Mouse (Mus musculus) intestine, embryonic 14.5 days (tissue): ENCODE data around the gene Ccr5. TPM values are rescaled to one million over a fixed set of nuclear protein-coding genes. Genes with fewer than 3 reads are reported as not detected.

Experiments
- ATAC-seq: fragments of 200-750 bp; cut with Nextera tagmentation; replicated peaks from 2 replicates; pipeline ENCODE4 v1.8.0; 2017; ENCODE audit warnings: low read depth, moderate number of reproducible peaks, moderate TSS enrichment, moderate library complexity; ENCODE audit not compliant: low FRiP score, low TSS enrichment
- DNase-seq: peaks from one replicate; pipeline ENCODE4 v3.0.0-alpha.2; 2018; ENCODE audit warnings: low spot score
- H3K27ac ChIP-seq: fragments of 300-500 bp; sonication (generic); 2 replicates; pipeline ENCODE4 v1.5.1; 2014; ENCODE audit warnings: low read depth, mild to moderate bottlenecking, control low read depth
- H3K27me3 ChIP-seq: fragments of 300-500 bp; sonication (generic); replicated peaks from 2 replicates; pipeline ENCODE4 v1.6.1; 2014; ENCODE audit warnings: low read length, control low read depth; ENCODE audit not compliant: control insufficient read depth, insufficient read depth
- H3K36me3 ChIP-seq: fragments of 300-500 bp; sonication (generic); 2 replicates; pipeline ENCODE4 v1.6.1; 2014; ENCODE audit warnings: low read length, control low read depth; ENCODE audit not compliant: control insufficient read depth, insufficient read depth
- H3K4me1 ChIP-seq: fragments of 300-500 bp; sonication (generic); replicated peaks from 2 replicates; pipeline ENCODE4 v1.6.1; 2014; ENCODE audit warnings: low read length, control low read depth, mixed read lengths; ENCODE audit not compliant: control insufficient read depth, insufficient read depth
- H3K4me2 ChIP-seq: fragments of 300-500 bp; sonication (generic); 2 replicates; pipeline ENCODE4 v1.6.1; 2014; ENCODE audit warnings: low read length
- H3K4me3 ChIP-seq: fragments of 300-500 bp; sonication (generic); 2 replicates; pipeline ENCODE4 v1.5.1; 2014; ENCODE audit warnings: low read depth, low read length, control low read depth, mixed read lengths
- H3K9ac ChIP-seq: fragments of 300-500 bp; sonication (generic); 2 replicates; pipeline ENCODE4 v1.6.1; 2014; ENCODE audit warnings: mild to moderate bottlenecking, low read length
- H3K9me3 ChIP-seq: fragments of 300-500 bp; sonication (generic); 2 replicates; pipeline ENCODE4 v1.6.1; 2016; ENCODE audit warnings: low read length, control low read depth; ENCODE audit not compliant: control insufficient read depth
- WGBS: fragments of 180-500 bp; shearing (Covaris S2); extraction: QIAGEN DNeasy Blood & Tissue Kit; methylation state at CpG from one replicate; pipeline ENCODE4 v1.1.7; 2014; 5-methylcytosine and 5-hydroxymethylcytosine counted together
- polyA plus RNA-seq: library from polyadenylated mRNA; unstranded; fragments of >200 nt; fragmentation: Nextera tagmentation; extraction: Ambion mirVana; gene quantifications from 2 replicates; pipeline ENCODE4 v1.2.1, GENCODE M21; 2014

The Ccr5 gene
- polyA plus RNA-seq, 1 experiment from 2014 or later, result 1.7 TPM

DNA sequence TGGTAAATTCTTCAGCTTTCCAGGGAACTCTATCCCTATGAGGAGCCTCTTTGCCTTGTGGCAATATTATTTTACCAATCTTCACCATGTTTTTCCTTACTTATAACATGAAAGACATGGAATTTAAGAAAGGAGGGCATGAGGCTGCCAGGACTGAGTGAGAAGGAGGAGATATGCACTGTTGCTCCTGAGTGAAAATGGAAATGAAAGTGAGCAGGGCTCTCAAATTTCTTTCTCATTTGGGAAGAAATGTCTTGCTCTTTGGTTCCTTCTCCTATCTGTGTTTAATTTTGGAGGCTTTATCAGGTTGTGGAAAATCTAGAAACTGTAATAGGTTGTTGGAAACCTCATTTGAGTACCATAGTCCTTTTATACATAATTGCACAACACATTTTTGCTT is 14.1 kb upstream of the Ccr5 start:
- H3K27ac ChIP-seq, result no peak overlapping the region
- no peaks in the 10 kb centered on the region for H3K4me1 ChIP-seq
- no peaks in the 10 kb centered on the region for H3K36me3 ChIP-seq
- no peak for ATAC-seq
- H3K27me3 ChIP-seq, result no peaks in the 10 kb centered on the region
- H3K4me3 ChIP-seq, result no peak overlapping the region
- H3K9me3 ChIP-seq, result no peaks in the 10 kb centered on the region
- DNase-seq, result no peak
- H3K4me2 ChIP-seq, result no peak overlapping the region
- H3K9ac ChIP-seq, result no peak overlapping the region

- no peaks in the 10 kb centered on the region for H3K27me3 ChIP-seq
- no peaks in the 10 kb centered on the region for H3K9me3 ChIP-seq
- H3K4me3 ChIP-seq, result no peak overlapping the region
- no peaks in the 10 kb centered on the region for H3K4me1 ChIP-seq
- no peak overlapping the region for H3K9ac ChIP-seq
- H3K4me2 ChIP-seq, result no peak overlapping the region
- ATAC-seq (no peak), DNase-seq (no peak)
- H3K36me3 ChIP-seq, result no peaks in the 10 kb centered on the region
- H3K27ac ChIP-seq, result no peak overlapping the region
- WGBS, result 68% methylated on average over 2 of the region's 2 CpGs
Measured at GRCm38 (mm10) chr9:124108356-124109127, 12.8 kb upstream of the Ccr5 start.

GRCm38 (mm10) chr9:124111997-124112396 is 9.3 kb upstream of the Ccr5 start:
- H3K9ac ChIP-seq, result no peak overlapping the region
- DNase-seq (no peak), ATAC-seq (no peak)
- no peaks in the 10 kb centered on the region for H3K9me3 ChIP-seq
- no peak overlapping the region for H3K27ac ChIP-seq
- H3K27me3 ChIP-seq, result no peaks in the 10 kb centered on the region
- H3K4me2 ChIP-seq, result no peak overlapping the region
- H3K36me3 ChIP-seq, result no peaks in the 10 kb centered on the region
- H3K4me3 ChIP-seq, result no peak overlapping the region
- no peaks in the 10 kb centered on the region for H3K4me1 ChIP-seq
- 96% methylated on average over 1 of the region's 1 CpGs for WGBS

DNA sequence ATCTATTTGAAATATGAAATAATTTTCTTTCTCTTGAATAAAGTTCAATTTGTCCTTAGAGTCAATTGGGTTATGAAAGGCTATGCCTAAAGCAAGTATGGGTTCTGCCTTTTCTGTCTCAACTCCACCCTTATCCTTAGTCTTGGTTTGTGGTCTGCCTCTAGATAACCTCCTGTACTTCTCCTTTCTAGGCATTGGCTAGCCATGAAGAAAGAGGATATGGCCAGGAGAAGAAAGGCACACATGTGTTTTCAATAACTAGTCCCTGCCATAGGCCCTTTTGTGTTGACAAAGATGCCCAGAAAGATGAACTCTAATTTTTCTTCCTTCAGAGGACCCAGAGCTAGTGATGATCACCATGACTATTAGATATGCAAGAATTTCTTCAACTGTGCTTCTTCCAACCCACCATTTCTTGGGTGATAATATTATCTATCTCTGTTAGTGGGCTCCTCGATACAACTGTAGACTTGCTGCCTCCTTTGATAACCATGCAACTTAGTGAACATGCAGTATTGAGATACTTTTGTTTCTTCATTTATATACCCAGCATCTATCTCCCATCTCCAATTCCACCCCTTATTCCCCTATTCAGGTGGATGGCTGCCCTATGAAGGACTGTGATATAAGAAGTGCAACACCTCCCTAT is 8.6 kb upstream of the Ccr5 start:
- Histone ChIP-seq H3K9ac (no peak overlapping the region), H3K4me1 (no peaks in the 10 kb centered on the region), H3K4me2 (no peak overlapping the region), H3K4me3 (no peak overlapping the region), H3K9me3 (no peaks in the 10 kb centered on the region), H3K27ac (no peak overlapping the region), H3K36me3 (no peaks in the 10 kb centered on the region), H3K27me3 (no peaks in the 10 kb centered on the region)
- ATAC-seq (no peak), DNase-seq (no peak)
- WGBS, result 96% methylated on average over 1 of the region's 1 CpGs

DNA sequence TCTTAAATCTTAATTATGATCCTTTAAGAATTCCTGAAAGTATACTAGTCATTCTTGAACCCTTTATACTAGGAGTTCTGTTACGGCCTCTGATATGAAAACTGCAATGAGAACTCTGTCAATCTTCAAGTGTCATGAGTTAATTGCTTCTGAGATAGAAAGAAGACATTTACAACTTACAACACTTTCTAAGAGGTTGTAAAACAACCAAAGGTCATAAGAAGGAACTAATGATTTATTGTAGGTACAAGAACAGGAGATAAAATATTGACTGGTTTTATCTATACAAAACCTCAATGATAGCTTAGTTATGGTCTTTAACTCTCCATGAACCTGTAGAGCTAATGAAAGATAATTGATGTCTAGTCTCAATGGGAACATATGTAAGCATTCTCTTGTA is 7.6 kb upstream of the Ccr5 start:
- no peaks in the 10 kb centered on the region for H3K36me3 ChIP-seq
- DNase-seq, result no peak
- WGBS, result 35% methylated on average over 1 of the region's 1 CpGs
- no peaks in the 10 kb centered on the region for H3K4me1 ChIP-seq
- no peaks in the 10 kb centered on the region for H3K27me3 ChIP-seq
- no peak overlapping the region for H3K4me2 ChIP-seq
- no peak overlapping the region for H3K9ac ChIP-seq
- no peak overlapping the region for H3K27ac ChIP-seq
- H3K9me3 ChIP-seq, result no peaks in the 10 kb centered on the region
- no peak; the same call in 1 of the 2 replicates for ATAC-seq
- H3K4me3 ChIP-seq, result no peak overlapping the region

- Histone ChIP-seq H3K27ac (no peak overlapping the region), H3K9ac (no peak overlapping the region), H3K4me1 (no peaks in the 10 kb centered on the region), H3K36me3 (no peaks in the 10 kb centered on the region), H3K27me3 (no peaks in the 10 kb centered on the region), H3K9me3 (no peaks in the 10 kb centered on the region), H3K4me2 (no peak overlapping the region), H3K4me3 (no peak overlapping the region)
- ATAC-seq (no peak), DNase-seq (no peak)
- 88% methylated on average over 1 of the region's 1 CpGs for WGBS
Measured at GRCm38 (mm10) chr9:124118489-124118888, 2.9 kb upstream of the Ccr5 start.

DNA sequence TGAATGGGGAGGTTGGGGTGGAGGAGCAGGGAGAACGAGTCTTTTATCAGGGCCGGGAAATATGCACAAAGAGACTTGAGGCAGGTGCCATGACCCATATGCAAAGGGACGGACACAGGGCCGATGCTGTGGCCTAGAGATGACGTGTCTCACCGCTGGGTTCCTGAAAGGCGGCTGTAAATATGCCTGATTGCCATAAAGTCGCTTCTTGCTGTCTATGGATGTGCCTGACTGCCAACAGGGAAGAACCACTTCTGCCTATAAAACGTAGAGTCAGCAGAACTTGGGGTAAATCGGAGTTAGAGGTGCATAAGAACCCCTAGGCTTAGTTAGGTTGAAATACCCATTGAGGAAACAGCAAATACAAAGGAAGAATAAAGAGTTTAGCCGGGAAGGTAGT is 4.2 kb downstream of the Ccr5 start:
- no peaks in the 10 kb centered on the region for H3K36me3 ChIP-seq
- no peak for ATAC-seq
- H3K27ac ChIP-seq, result no peak overlapping the region
- H3K4me1 ChIP-seq, result peaks cover 4% of the 10 kb centered on the region; the same call in 1 of the 2 replicates
- H3K9ac ChIP-seq, result no peak overlapping the region
- no peaks in the 10 kb centered on the region for H3K27me3 ChIP-seq
- 79% methylated on average over 11 of the region's 11 CpGs for WGBS
- H3K9me3 ChIP-seq, result no peaks in the 10 kb centered on the region
- no peak overlapping the region for H3K4me2 ChIP-seq
- no peak for DNase-seq
- no peak overlapping the region for H3K4me3 ChIP-seq

- Histone ChIP-seq H3K36me3 (no peaks in the 10 kb centered on the region), H3K27me3 (no peaks in the 10 kb centered on the region), H3K4me3 (no peak overlapping the region), H3K4me2 (0 out of 2 replicates have a peak overlapping the region, but pooled peaks have one; percentile 0), H3K9me3 (no peaks in the 10 kb centered on the region), H3K27ac (peak overlapping the region; percentile 52), H3K4me1 (peaks cover 4% of the 10 kb centered on the region; the same call in 1 of the 2 replicates), H3K9ac (no peak overlapping the region; the same call in 1 of the 2 replicates)
- 28% methylated on average over 5 of the region's 5 CpGs for WGBS
- DNase-seq (no peak), ATAC-seq (no peak)
Measured at GRCm38 (mm10) chr9:124126373-124126772, 5.0 kb downstream of the Ccr5 start.

DNA sequence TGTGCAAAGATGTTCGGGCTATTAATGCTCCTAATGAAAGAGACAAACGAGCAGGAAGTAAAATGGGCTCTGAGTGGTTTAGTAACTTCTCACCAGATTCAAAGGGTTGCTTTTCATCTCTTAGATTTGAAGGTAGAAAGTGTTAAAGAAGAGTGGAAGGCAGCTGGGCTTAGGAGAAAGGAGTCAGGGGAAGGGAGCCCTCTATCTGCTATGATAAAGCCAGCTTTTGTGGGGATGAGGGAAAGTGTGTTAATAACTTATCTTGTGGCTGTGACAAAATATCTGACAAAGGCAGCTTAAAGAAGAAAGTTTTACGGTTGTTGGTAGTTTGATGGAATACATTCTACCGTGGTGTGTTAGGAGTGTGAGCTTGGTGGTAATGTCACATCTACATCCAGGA is 6.1 kb downstream of the Ccr5 start:
- H3K4me1 ChIP-seq, result peaks cover 4% of the 10 kb centered on the region; the same call in 1 of the 2 replicates
- H3K4me3 ChIP-seq, result no peak overlapping the region
- ATAC-seq (no peak), DNase-seq (no peak)
- no peak overlapping the region for H3K4me2 ChIP-seq
- WGBS, result 35% methylated on average over 4 of the region's 4 CpGs
- no peaks in the 10 kb centered on the region for H3K9me3 ChIP-seq
- no peaks in the 10 kb centered on the region for H3K27me3 ChIP-seq
- no peaks in the 10 kb centered on the region for H3K36me3 ChIP-seq
- peak overlapping the region; percentile 54; the same call in 1 of the 2 replicates for H3K27ac ChIP-seq
- H3K9ac ChIP-seq, result no peak overlapping the region
